Mouse (Mus musculus): ENCODE data around the gene Ttn. TPM values are rescaled to one million over a fixed set of nuclear protein-coding genes. Genes with fewer than 3 reads are reported as not detected.

Ttn gene
- polyA plus RNA-seq, 1 experiment from 2014 or later, result 0.91 TPM

DNA sequence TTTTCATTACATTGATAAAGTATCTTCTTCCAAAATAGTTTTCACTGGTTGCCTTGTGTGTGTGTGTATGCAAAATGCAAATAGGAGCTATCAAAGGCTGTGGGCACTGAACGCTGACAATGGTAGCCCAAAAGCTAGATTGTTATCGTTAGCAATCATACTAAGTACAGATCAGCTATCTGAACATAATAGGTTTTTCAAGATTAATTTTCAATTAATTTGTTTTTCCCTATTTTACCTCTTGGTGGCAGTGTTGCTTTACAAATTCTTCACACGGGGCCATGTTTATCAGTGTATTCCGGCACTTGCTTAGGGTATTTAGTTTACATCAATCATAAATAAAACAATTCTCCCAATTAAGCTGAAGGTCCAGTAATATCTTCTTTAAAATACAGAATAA is 11.7 kb downstream of the Ttn start:
- Histone ChIP-seq H3K36me3 (ENCODE audit: control insufficient read depth, insufficient read depth, low read length) (no peaks in the 10 kb centered on the region), H3K9ac (replicated peaks; ENCODE audit: low read length) (no peak overlapping the region), H3K4me3 (replicated peaks; ENCODE audit: low read depth, low read length) (no peak overlapping the region), H3K9me3 (ENCODE audit: control insufficient read depth, low read length) (no peaks in the 10 kb centered on the region), H3K27ac (replicated peaks; ENCODE audit: low read depth, low read length) (no peak overlapping the region), H3K27me3 (ENCODE audit: control insufficient read depth, insufficient read depth, low read length) (no peaks in the 10 kb centered on the region), H3K4me1 (ENCODE audit: control insufficient read depth, insufficient read depth, low read length) (no peaks in the 10 kb centered on the region), H3K4me2 (ENCODE audit: low read length) (no peak overlapping the region)
- WGBS, result 16% methylated on average over 4 of the region's 4 CpGs
- ATAC-seq (ENCODE audit: low FRiP score, low TSS enrichment) (peak; percentile 53; the same call in 1 of the 2 replicates), DNase-seq (peak; percentile 82)

DNA sequence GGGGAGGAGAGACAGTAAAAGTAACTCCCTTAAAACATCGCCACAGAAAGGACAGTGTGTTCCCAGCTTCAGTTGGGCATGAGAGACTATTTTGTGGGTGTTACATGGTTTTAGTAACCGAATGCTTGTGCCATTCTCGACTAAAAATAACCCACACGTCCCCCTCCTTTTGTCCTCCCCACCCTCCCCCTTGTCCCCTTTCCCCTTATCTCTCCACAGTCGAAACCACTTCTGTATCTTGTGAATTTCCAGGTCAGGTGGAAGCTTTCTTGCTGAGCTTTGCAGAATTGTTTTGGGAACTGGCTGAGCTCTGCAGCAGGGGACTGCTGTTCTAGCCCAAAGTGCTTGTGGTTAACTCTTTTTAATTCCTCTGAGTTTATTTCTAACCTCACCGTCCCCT is 12.1 kb downstream of the Ttn start:
- Histone ChIP-seq H3K9me3 (ENCODE audit: control insufficient read depth, low read length) (no peaks in the 10 kb centered on the region), H3K27ac (replicated peaks; ENCODE audit: low read depth, low read length) (no peak overlapping the region), H3K27me3 (ENCODE audit: control insufficient read depth, insufficient read depth, low read length) (no peaks in the 10 kb centered on the region), H3K4me2 (ENCODE audit: low read length) (no peak overlapping the region), H3K4me3 (replicated peaks; ENCODE audit: low read depth, low read length) (no peak overlapping the region), H3K4me1 (ENCODE audit: control insufficient read depth, insufficient read depth, low read length) (no peaks in the 10 kb centered on the region), H3K9ac (replicated peaks; ENCODE audit: low read length) (no peak overlapping the region), H3K36me3 (ENCODE audit: control insufficient read depth, insufficient read depth, low read length) (no peaks in the 10 kb centered on the region)
- ATAC-seq (ENCODE audit: low FRiP score, low TSS enrichment), result no peak
- peak; percentile 2 for DNase-seq
- 69% methylated on average over 6 of the region's 6 CpGs for WGBS

DNA sequence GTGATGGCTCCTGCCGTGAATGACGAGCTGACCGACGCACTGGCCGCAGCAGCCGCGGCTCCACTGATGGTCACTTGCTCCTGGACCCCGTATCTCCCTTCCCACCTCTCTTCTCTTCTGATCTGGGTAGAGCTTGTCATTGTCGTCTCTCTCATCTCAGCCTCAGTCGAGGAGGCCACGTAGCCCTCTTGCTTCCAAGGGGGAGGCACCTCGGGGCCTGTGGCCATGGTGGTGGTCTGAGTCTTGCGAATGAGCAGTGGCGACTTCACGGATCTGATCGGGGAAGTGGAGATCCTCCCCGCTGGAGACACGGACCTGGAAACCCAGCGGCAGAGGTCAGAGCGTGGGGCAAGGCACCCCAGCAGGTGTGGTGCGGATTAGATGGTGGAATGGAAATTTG is 12.7 kb downstream of the Ttn start:
- H3K4me1 ChIP-seq (ENCODE audit: control insufficient read depth, insufficient read depth, low read length), result no peaks in the 10 kb centered on the region
- WGBS, result 81% methylated on average over 21 of the region's 21 CpGs

DNA sequence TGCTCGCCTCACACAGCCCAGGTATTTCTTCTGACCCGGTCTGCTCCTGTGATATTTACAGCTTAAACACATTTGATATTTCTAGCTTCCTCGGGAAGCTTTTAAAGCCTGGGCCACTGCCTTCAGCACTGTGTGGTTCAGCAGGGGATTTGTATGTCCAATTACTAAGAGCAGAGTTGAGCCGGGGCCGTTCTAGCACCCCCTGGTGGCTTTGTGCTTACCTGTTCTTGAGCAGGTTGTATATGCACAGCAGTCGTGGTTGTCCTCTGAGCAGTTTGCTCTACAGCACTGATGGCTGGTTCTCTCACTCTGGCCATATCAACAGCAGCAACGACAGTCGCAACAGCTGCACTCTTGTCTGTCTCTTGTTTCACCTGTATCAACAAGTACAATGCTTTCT is 13.4 kb downstream of the Ttn start:
- H3K27me3 ChIP-seq (ENCODE audit: control insufficient read depth, insufficient read depth, low read length), result no peaks in the 10 kb centered on the region
- peak; percentile 73 for ATAC-seq (ENCODE audit: low FRiP score, low TSS enrichment)
- H3K4me2 ChIP-seq (ENCODE audit: low read length), result no peak overlapping the region
- H3K4me1 ChIP-seq (ENCODE audit: control insufficient read depth, insufficient read depth, low read length), result no peaks in the 10 kb centered on the region
- no peak overlapping the region for H3K9ac ChIP-seq (replicated peaks; ENCODE audit: low read length)
- no peaks in the 10 kb centered on the region for H3K36me3 ChIP-seq (ENCODE audit: control insufficient read depth, insufficient read depth, low read length)
- WGBS, result 28% methylated on average over 8 of the region's 8 CpGs
- no peaks in the 10 kb centered on the region for H3K9me3 ChIP-seq (ENCODE audit: control insufficient read depth, low read length)
- DNase-seq, result peak; percentile 91
- H3K27ac ChIP-seq (replicated peaks; ENCODE audit: low read depth, low read length), result no peak overlapping the region
- H3K4me3 ChIP-seq (replicated peaks; ENCODE audit: low read depth, low read length), result no peak overlapping the region

More for the DNA sequence above, 12.7 kb downstream of the Ttn start:
- H3K4me3 ChIP-seq (replicated peaks; ENCODE audit: low read depth, low read length), result no peak overlapping the region
- H3K9me3 ChIP-seq (ENCODE audit: control insufficient read depth, low read length), result no peaks in the 10 kb centered on the region
- no peaks in the 10 kb centered on the region for H3K27me3 ChIP-seq (ENCODE audit: control insufficient read depth, insufficient read depth, low read length)
- DNase-seq (no peak), ATAC-seq (ENCODE audit: low FRiP score, low TSS enrichment) (no peak)
- H3K4me2 ChIP-seq (ENCODE audit: low read length), result no peak overlapping the region
- H3K36me3 ChIP-seq (ENCODE audit: control insufficient read depth, insufficient read depth, low read length), result no peaks in the 10 kb centered on the region
- H3K9ac ChIP-seq (replicated peaks; ENCODE audit: low read length), result no peak overlapping the region
- H3K27ac ChIP-seq (replicated peaks; ENCODE audit: low read depth, low read length), result no peak overlapping the region

DNA sequence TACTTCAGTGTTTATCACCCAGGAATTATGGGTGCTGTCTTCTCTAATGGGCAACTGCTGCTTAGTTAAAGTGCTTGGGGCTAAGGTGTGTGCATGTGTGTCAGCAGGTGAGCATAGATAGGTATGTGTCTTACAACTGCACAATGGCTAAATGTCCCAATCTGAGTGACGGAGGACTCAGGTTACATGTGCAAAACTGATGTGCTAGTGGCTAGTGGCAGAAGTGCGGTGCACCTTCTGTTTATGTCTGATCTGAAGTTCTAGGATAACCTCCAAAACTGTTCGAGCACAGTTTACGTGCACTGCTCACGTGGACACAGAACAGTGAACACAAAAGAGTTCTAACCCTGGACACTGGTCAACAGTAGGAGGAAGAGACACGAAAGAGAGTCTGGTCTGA is 15.8 kb downstream of the Ttn start:
- no peak overlapping the region for H3K4me2 ChIP-seq (ENCODE audit: low read length)
- no peaks in the 10 kb centered on the region for H3K4me1 ChIP-seq (ENCODE audit: control insufficient read depth, insufficient read depth, low read length)
- no peak overlapping the region for H3K9ac ChIP-seq (replicated peaks; ENCODE audit: low read length)
- DNase-seq (no peak), ATAC-seq (ENCODE audit: low FRiP score, low TSS enrichment) (no peak)
- H3K27me3 ChIP-seq (ENCODE audit: control insufficient read depth, insufficient read depth, low read length), result no peaks in the 10 kb centered on the region
- no peaks in the 10 kb centered on the region for H3K9me3 ChIP-seq (ENCODE audit: control insufficient read depth, low read length)
- no peak overlapping the region for H3K27ac ChIP-seq (replicated peaks; ENCODE audit: low read depth, low read length)
- H3K36me3 ChIP-seq (ENCODE audit: control insufficient read depth, insufficient read depth, low read length), result no peaks in the 10 kb centered on the region
- no peak overlapping the region for H3K4me3 ChIP-seq (replicated peaks; ENCODE audit: low read depth, low read length)
- 92% methylated on average over 6 of the region's 6 CpGs for WGBS

DNA sequence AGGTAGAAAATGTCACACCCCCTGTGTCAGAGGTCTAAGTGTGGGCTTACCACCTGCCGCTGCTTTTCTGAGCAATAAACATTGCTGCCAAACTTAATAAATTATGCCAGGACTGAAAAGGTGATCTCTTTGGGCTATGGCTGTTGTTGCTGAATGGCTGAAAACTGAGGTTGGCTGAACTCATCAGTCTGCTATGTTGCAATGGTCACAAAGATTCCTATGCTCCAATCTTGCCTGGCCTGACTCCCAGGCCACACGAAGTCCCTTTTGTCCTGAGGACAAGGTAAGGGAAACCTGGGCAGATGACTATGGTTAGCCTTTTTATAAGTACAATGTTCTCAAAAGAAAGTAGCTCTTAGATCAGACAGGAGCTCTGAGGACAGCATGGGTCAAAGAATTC is 16.3 kb downstream of the Ttn start:
- Histone ChIP-seq H3K4me2 (ENCODE audit: low read length) (no peak overlapping the region), H3K36me3 (ENCODE audit: control insufficient read depth, insufficient read depth, low read length) (no peaks in the 10 kb centered on the region), H3K4me1 (ENCODE audit: control insufficient read depth, insufficient read depth, low read length) (no peaks in the 10 kb centered on the region), H3K27ac (replicated peaks; ENCODE audit: low read depth, low read length) (no peak overlapping the region), H3K27me3 (ENCODE audit: control insufficient read depth, insufficient read depth, low read length) (no peaks in the 10 kb centered on the region), H3K9ac (replicated peaks; ENCODE audit: low read length) (no peak overlapping the region), H3K9me3 (ENCODE audit: control insufficient read depth, low read length) (no peaks in the 10 kb centered on the region), H3K4me3 (replicated peaks; ENCODE audit: low read depth, low read length) (no peak overlapping the region)
- DNase-seq (no peak), ATAC-seq (ENCODE audit: low FRiP score, low TSS enrichment) (no peak)
- WGBS, result 85% methylated on average over 2 of the region's 2 CpGs

DNA sequence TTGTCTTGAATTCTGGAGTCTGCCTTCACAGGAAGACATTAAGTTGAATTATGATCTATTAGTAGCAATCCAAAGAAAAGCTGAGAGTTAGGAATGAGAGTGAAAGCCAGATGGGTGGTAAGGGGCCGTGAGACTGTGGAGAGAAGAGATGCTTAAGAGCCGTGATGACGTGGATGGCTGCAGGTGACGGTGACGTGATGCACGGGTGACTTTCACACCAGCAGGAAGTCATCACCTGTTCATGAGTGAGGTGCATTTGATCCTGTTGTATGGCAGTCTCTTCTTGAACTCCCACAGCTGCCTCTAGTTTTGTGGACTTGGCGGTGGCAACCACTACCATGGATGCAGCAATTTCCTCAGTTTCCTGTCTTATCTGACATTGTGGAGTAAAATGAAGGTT is 16.8 kb downstream of the Ttn start:
- WGBS, result 93% methylated on average over 7 of the region's 7 CpGs
- ATAC-seq (ENCODE audit: low FRiP score, low TSS enrichment) (no peak), DNase-seq (no peak)
- H3K4me3 ChIP-seq (replicated peaks; ENCODE audit: low read depth, low read length), result no peak overlapping the region
- H3K27ac ChIP-seq (replicated peaks; ENCODE audit: low read depth, low read length), result no peak overlapping the region
- H3K4me2 ChIP-seq (ENCODE audit: low read length), result no peak overlapping the region
- H3K4me1 ChIP-seq (ENCODE audit: control insufficient read depth, insufficient read depth, low read length), result no peaks in the 10 kb centered on the region
- H3K9me3 ChIP-seq (ENCODE audit: control insufficient read depth, low read length), result no peaks in the 10 kb centered on the region
- H3K27me3 ChIP-seq (ENCODE audit: control insufficient read depth, insufficient read depth, low read length), result no peaks in the 10 kb centered on the region
- no peak overlapping the region for H3K9ac ChIP-seq (replicated peaks; ENCODE audit: low read length)
- no peaks in the 10 kb centered on the region for H3K36me3 ChIP-seq (ENCODE audit: control insufficient read depth, insufficient read depth, low read length)

DNA sequence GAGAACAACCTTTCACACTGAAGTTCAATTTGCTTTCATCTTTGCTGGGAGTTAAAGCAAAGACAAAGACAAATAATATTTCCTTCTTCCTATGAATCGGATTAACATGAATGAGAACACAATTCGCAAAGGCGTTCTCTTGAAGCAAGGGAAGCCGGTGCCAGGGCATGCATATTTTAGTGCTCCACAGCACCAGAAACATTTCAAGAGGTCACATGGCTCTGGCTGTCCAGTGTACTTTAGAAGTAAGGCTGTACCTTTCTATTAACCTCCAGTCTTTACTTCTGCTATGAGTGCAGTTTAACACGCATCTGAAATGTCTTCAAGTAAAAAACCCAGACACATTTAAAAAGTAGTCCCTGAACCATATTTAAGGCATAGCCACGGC is 20.3 kb downstream of the Ttn start:
- Histone ChIP-seq H3K27me3 (ENCODE audit: control insufficient read depth, insufficient read depth, low read length) (no peaks in the 10 kb centered on the region), H3K9ac (replicated peaks; ENCODE audit: low read length) (no peak overlapping the region), H3K4me2 (ENCODE audit: low read length) (no peak overlapping the region), H3K9me3 (ENCODE audit: control insufficient read depth, low read length) (no peaks in the 10 kb centered on the region), H3K36me3 (ENCODE audit: control insufficient read depth, insufficient read depth, low read length) (no peaks in the 10 kb centered on the region), H3K4me3 (replicated peaks; ENCODE audit: low read depth, low read length) (no peak overlapping the region), H3K27ac (replicated peaks; ENCODE audit: low read depth, low read length) (no peak overlapping the region), H3K4me1 (ENCODE audit: control insufficient read depth, insufficient read depth, low read length) (no peaks in the 10 kb centered on the region)
- WGBS, result 66% methylated on average over 6 of the region's 6 CpGs
- ATAC-seq (ENCODE audit: low FRiP score, low TSS enrichment) (no peak), DNase-seq (no peak)

DNA sequence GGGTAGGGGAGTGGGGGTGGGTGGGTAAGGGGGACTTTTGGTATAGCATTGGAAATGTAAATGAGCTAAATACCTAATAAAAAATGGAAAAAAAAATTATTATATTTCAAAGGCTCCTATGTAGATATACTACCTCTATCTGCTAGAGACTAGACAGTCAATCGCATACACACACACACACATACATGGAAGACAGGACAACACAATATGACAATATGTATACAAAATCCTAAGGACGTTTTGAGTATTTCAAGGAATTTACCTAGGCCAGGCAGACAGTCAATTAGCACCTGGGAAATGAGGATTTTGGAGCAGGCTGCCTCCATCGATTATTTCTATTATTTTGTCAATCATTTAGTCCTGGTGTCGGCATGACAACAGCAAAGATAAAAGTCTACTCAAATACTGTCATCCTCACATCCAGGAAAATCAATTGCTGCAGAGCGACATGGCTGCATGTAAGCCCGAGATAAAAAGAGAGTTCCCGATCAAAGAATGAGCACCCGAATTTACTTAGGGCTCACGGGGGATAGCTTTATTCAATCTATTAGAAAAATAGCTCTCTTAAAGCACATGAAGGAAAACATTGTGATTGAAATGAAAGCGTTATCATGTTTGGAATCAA is 20.8 kb downstream of the Ttn start:
- WGBS, result 56% methylated on average over 10 of the region's 10 CpGs
- Histone ChIP-seq H3K9me3 (ENCODE audit: control insufficient read depth, low read length) (no peaks in the 10 kb centered on the region), H3K9ac (replicated peaks; ENCODE audit: low read length) (no peak overlapping the region), H3K36me3 (ENCODE audit: control insufficient read depth, insufficient read depth, low read length) (no peaks in the 10 kb centered on the region), H3K4me2 (ENCODE audit: low read length) (no peak overlapping the region), H3K4me3 (replicated peaks; ENCODE audit: low read depth, low read length) (no peak overlapping the region), H3K27me3 (ENCODE audit: control insufficient read depth, insufficient read depth, low read length) (no peaks in the 10 kb centered on the region), H3K4me1 (ENCODE audit: control insufficient read depth, insufficient read depth, low read length) (no peaks in the 10 kb centered on the region), H3K27ac (replicated peaks; ENCODE audit: low read depth, low read length) (no peak overlapping the region)
- DNase-seq (peak; percentile 41), ATAC-seq (ENCODE audit: low FRiP score, low TSS enrichment) (no peak)

Measured in midbrain, embryonic 14.5 days (tissue).